Mouse (Mus musculus) liver, adult 2 months (tissue): Measurements from ENCODE around the gene Tex19.2.

ENCODE experiments used
- CTCF ChIP-seq: fragments of 200-500 bp; IDR thresholded peaks from 2 replicates; pipeline ENCODE4 v1.5.1; 2011; ENCODE audit warnings: low read depth, low read length, control low read depth
- POLR2A ChIP-seq: fragments of 200-500 bp; IDR thresholded peaks from 2 replicates; pipeline ENCODE4 v1.6.1; 2011; ENCODE audit warnings: low read length, control low read depth; ENCODE audit not compliant: insufficient read depth; ENCODE audit errors: extremely low read depth

- TF ChIP-seq CTCF, result no peak
- no peak for TF ChIP-seq POLR2A
Measured at GRCm38 (mm10) chr11:121085181-121085580, 33.3 kb downstream of the Tex19.2 start.
